Mouse (Mus musculus) kidney, adult 8-10 months (tissue): ENCODE measurements at regions not wholly inside any gene's neighbourhood (a gene's known extent, or its start where the extent isn't known, plus 50 kb on each side); places are given as distances from the start of the nearest gene placed in this dataset.
"Not testable (repeated sequence)": the region's sequence is repeated elsewhere in the genome, so short reads cannot be mapped to it uniquely, and the experiment has no call there.

Experiments
- DNase-seq, 2 experiments: peaks; one replicate each; pipeline ENCODE4 v3.0.0; 2022

GRCm38 (mm10) chr5:91822844-91823576 is 139.9 kb downstream of the Rchy1 start:
- no peak for DNase-seq

- DNase-seq: no peak
Observed at GRCm38 (mm10) chr5:91818800-91819199, 144.1 kb downstream of the Rchy1 start.

- no peak for DNase-seq
Observed at GRCm38 (mm10) chr5:91818195-91818594, 144.7 kb downstream of the Rchy1 start.

- no peak for DNase-seq
Observed at GRCm38 (mm10) chr5:91816376-91816950, 146.4 kb downstream of the Rchy1 start.

- DNase-seq: no peak
Observed at GRCm38 (mm10) chr5:91814956-91815355, 147.9 kb downstream of the Rchy1 start.

- DNase-seq: no peak
Observed at GRCm38 (mm10) chr5:91814417-91814762, 148.5 kb downstream of the Rchy1 start.

GRCm38 (mm10) chr5:91813547-91814416 is 149.1 kb downstream of the Rchy1 start:
- no peak for DNase-seq

- DNase-seq: no peak
Observed at GRCm38 (mm10) chr5:91807070-91808065, 155.5 kb downstream of the Rchy1 start.

GRCm38 (mm10) chr5:91801297-91801980 is 161.4 kb downstream of the Rchy1 start:
- no peak for DNase-seq

- no peak for DNase-seq
Observed at GRCm38 (mm10) chr5:91797362-91797761, 165.5 kb downstream of the Rchy1 start.

GRCm38 (mm10) chr5:91792732-91793131 is 170.1 kb downstream of the Rchy1 start:
- DNase-seq: no peak

GRCm38 (mm10) chr5:91790412-91790811 is 172.5 kb downstream of the Rchy1 start:
- DNase-seq: no peak

- DNase-seq: no peak
Observed at GRCm38 (mm10) chr5:91783966-91784365, 178.9 kb downstream of the Rchy1 start.

- DNase-seq: no peak
Observed at GRCm38 (mm10) chr5:91776971-91777370, 185.9 kb downstream of the Rchy1 start.

- DNase-seq: no peak
Observed at GRCm38 (mm10) chr5:91774065-91774464, 188.8 kb downstream of the Rchy1 start.

GRCm38 (mm10) chr5:91767886-91768285 is 195.0 kb downstream of the Rchy1 start:
- no peak for DNase-seq

- no peak for DNase-seq
Observed at GRCm38 (mm10) chr5:91767060-91767459, 195.8 kb downstream of the Rchy1 start.

- DNase-seq: no peak
Observed at GRCm38 (mm10) chr5:91764621-91765020, 198.2 kb downstream of the Rchy1 start.

GRCm38 (mm10) chr5:91762589-91762988 is 200.3 kb downstream of the Rchy1 start:
- no peak for DNase-seq

GRCm38 (mm10) chr5:91755958-91756357 is 206.9 kb downstream of the Rchy1 start:
- peak in 1 of 2 experiments; percentile 4 for DNase-seq

GRCm38 (mm10) chr5:91752846-91753245 is 210.0 kb downstream of the Rchy1 start:
- not testable (repeated sequence) for DNase-seq

GRCm38 (mm10) chr5:91751168-91751567 is 211.7 kb downstream of the Rchy1 start:
- no peak for DNase-seq
